Mouse (Mus musculus): Measurements from ENCODE around the gene F8.

F8 gene

GRCm38 (mm10) chrX:75137729-75138128 lies 244.7 kb downstream of the F8 start:
- DNase-seq = no peak

GRCm38 (mm10) chrX:75136938-75137337 lies 245.5 kb downstream of the F8 start:
- DNase-seq = no peak

GRCm38 (mm10) chrX:75130467-75131160 lies 251.8 kb downstream of the F8 start, which contains the start of gene Mpp1:
Gene Mpp1 (minus strand): TSS chrX:75131016.
- DNase-seq = peak; percentile 65 to 71

- no peak for DNase-seq
These were observed 252.9 kb downstream of the F8 start for GRCm38 (mm10) chrX:75129474-75129873.

- DNase-seq = no peak
These were observed 254.0 kb downstream of the F8 start for GRCm38 (mm10) chrX:75128333-75128980.

GRCm38 (mm10) chrX:75126893-75127292 lies 255.5 kb downstream of the F8 start:
- DNase-seq = no peak

GRCm38 (mm10) chrX:75125606-75126005 lies 256.8 kb downstream of the F8 start:
- no peak for DNase-seq
